In the genomic region with DNA sequence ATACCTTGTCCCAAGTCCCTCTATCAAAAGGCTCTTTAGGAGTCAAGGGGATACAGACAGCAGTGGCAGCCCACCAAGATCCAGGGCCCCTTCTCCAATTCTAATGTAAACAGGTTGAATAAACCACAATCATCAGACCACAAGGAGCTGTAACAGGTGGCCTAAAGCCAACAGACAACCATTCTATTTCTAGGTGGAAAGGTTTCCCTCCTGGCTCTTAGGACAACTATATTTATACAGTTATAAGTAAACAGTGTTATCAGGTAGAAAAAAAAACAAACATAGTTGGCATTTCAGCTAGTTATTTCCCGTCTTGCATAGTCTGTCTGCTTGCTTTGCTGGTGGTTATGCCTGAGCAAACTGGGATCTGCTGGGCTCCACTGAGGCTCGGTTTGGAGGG, we compare ENCODE assay signal across 26 mouse cellular contexts. TPM values are rescaled to one million over a fixed set of nuclear protein-coding genes. Genes with fewer than 3 reads are reported as not detected.
DNase-seq lines count a peak whose midpoint lies in the region; ATAC-seq and TF ChIP-seq lines count a peak whose summit lies in the region.
"Had no signal": no experiment of that assay in that cellular context is flagged by ENCODE, and none has a peak within 500 bp of the region (broad histone marks: within the 10 kb centered on the region; RNA-seq: fewer than 3 reads in every experiment).

No protein-coding gene starts in this region.

- no peak for TF ChIP-seq CTCF in stomach, postnatal 0 days (IDR thresholded peaks at IDR 0.05; ENCODE audit: low read depth)
- TF ChIP-seq CTCF in gastrocnemius, adult 2 months (IDR thresholded peaks at IDR 0.05) = no peak

- no peak for ATAC-seq in lung, embryonic 15.5 days (ENCODE audit: borderline replicate concordance, extremely low read depth, low FRiP score, low TSS enrichment)
- peak; percentile 23; the same call in 1 of the 2 replicates for ATAC-seq in stomach, postnatal 0 days (ENCODE audit: low FRiP score, low TSS enrichment)
- ATAC-seq: activated CD4-positive, CD25-positive, alpha-beta regulatory T cell, adult 4 months; CD4-positive, CD25-positive, alpha-beta regulatory T cell, adult 4 months; forebrain, embryonic 13.5 days; forebrain, embryonic 16.5 days had no signal

- no peak overlapping the region for H3K4me3 ChIP-seq in lung, embryonic 15.5 days
- no peak overlapping the region for H3K4me3 ChIP-seq in stomach, postnatal 0 days (ENCODE audit: low read depth, low read length)
- no peak overlapping the region for H3K4me3 ChIP-seq in gastrocnemius, adult 2 months
- H3K4me3 ChIP-seq: forebrain, embryonic 10.5 days; forebrain, embryonic 13.5 days; heart, embryonic 12.5 days; heart, embryonic 15.5 days; hindbrain, embryonic 10.5 days; hindbrain, embryonic 13.5 days had no signal

- no peak overlapping the region for H3K9ac ChIP-seq in lung, embryonic 15.5 days
- no peak overlapping the region for H3K9ac ChIP-seq in stomach, postnatal 0 days (ENCODE audit: low read length)
- H3K9ac ChIP-seq: forebrain, embryonic 13.5 days; heart, embryonic 12.5 days; heart, embryonic 15.5 days; hindbrain, embryonic 13.5 days had no signal

- no peak overlapping the region for H3K4me2 ChIP-seq in lung, embryonic 15.5 days
- no peak overlapping the region for H3K4me2 ChIP-seq in stomach, postnatal 0 days (replicated peaks; ENCODE audit: low read depth)
- H3K4me2 ChIP-seq: forebrain, embryonic 13.5 days; heart, embryonic 12.5 days; heart, embryonic 15.5 days; hindbrain, embryonic 13.5 days had no signal

- intact Hi-C loops in gastrocnemius, adult 2 months (cut with DNase I) = no loop called here

- H3K4me1 ChIP-seq in lung, embryonic 15.5 days = peaks cover 25% of the 10 kb centered on the region
- H3K4me1 ChIP-seq in stomach, postnatal 0 days (replicated peaks; ENCODE audit: control insufficient read depth, insufficient read depth) = peaks cover 8% of the 10 kb centered on the region

- WGBS in lung, embryonic 15.5 days = 31% methylated on average over 2 of the region's 2 CpGs
- 41% methylated on average over 2 of the region's 2 CpGs for WGBS in stomach, postnatal 0 days

- no peak for TF ChIP-seq EP300 in stomach, postnatal 0 days (optimal IDR thresholded peaks at IDR 0.05)

- no peaks in the 10 kb centered on the region for H3K9me3 ChIP-seq in lung, embryonic 15.5 days
- no peaks in the 10 kb centered on the region for H3K9me3 ChIP-seq in stomach, postnatal 0 days (ENCODE audit: control insufficient read depth, low read length)
- H3K9me3 ChIP-seq: forebrain, embryonic 10.5 days; forebrain, embryonic 13.5 days; heart, embryonic 12.5 days; heart, embryonic 15.5 days; hindbrain, embryonic 10.5 days; hindbrain, embryonic 13.5 days had no signal

- H3K27me3 ChIP-seq in lung, embryonic 15.5 days = peaks cover 7% of the 10 kb centered on the region; the same call in 1 of the 2 replicates
- no peaks in the 10 kb centered on the region for H3K27me3 ChIP-seq in stomach, postnatal 0 days (ENCODE audit: control insufficient read depth, insufficient read depth, low read length)

- peaks cover 25% of the 10 kb centered on the region for H3K36me3 ChIP-seq in lung, embryonic 15.5 days
- peaks cover 12% of the 10 kb centered on the region for H3K36me3 ChIP-seq in stomach, postnatal 0 days (ENCODE audit: control insufficient read depth, insufficient read depth, low read length)

- H3K27ac ChIP-seq in lung, embryonic 15.5 days = peak overlapping the region; percentile 65
- H3K27ac ChIP-seq in stomach, postnatal 0 days (replicated peaks) = no peak overlapping the region
- H3K27ac ChIP-seq in gastrocnemius, adult 2 months = no peak overlapping the region
- H3K27ac ChIP-seq: forebrain, embryonic 10.5 days; forebrain, embryonic 13.5 days; heart, embryonic 15.5 days; hindbrain, embryonic 10.5 days; hindbrain, embryonic 13.5 days had no signal

- DNase-seq in lung, adult 18-20 months = peak; percentile 15 to 50
- no peak for DNase-seq in lung, postnatal 14 days
- DNase-seq in lung, postnatal 25 days (ENCODE audit: low spot score) = peak; percentile 51
- DNase-seq in stomach, postnatal 0 days (ENCODE audit: low spot score) = no peak
- no peak for DNase-seq in gastrocnemius, postnatal 4 days (ENCODE audit: low spot score in 2 of 2)
- no peak for DNase-seq in gastrocnemius, adult 2 months
- DNase-seq in kidney, adult 9 months = no peak
- DNase-seq: adrenal gland, postnatal 10 days; adrenal gland, postnatal 36 days; cerebellum, adult 18-20 months; cerebellum, adult 9-10 months; cerebellum, postnatal 14 days; gastrocnemius, postnatal 14 days; heart, adult 18-20 months; heart, postnatal 10 days; heart, postnatal 36 days had no signal

RNA-seq across cellular contexts. Expression of a gene that starts 57.2 kb away (rescaled TPM):
- 400 and 403 TPM in 2 replicates for polyA plus RNA-seq in lung, embryonic 15.5 days (2015; fragmentation: Nextera tagmentation; extraction: Ambion mirVana)
- 289 and 308 TPM in 2 replicates for polyA plus RNA-seq in stomach, postnatal 0 days (2015; fragmentation: Nextera tagmentation; extraction: Ambion mirVana)
- total RNA-seq in gastrocnemius, postnatal 4 days (2021) = 10 to 100 TPM; 80.1 to 80.8 TPM
- total RNA-seq in gastrocnemius, adult 2 months (2021) = 10 to 100 TPM; 76.7 to 79.4 TPM

RNA-seq across cellular contexts. Expression of a gene that starts 59.8 kb away (rescaled TPM):
- 5.6 and 5.9 TPM in 2 replicates for polyA plus RNA-seq in lung, embryonic 15.5 days (2015; fragmentation: Nextera tagmentation; extraction: Ambion mirVana)
- 1.8 and 2.0 TPM in 2 replicates for polyA plus RNA-seq in stomach, postnatal 0 days (2015; fragmentation: Nextera tagmentation; extraction: Ambion mirVana)
- total RNA-seq in gastrocnemius, postnatal 4 days (2021) = 10 to 100 TPM; 12.4 to 14.5 TPM
- 1 to 10 TPM; 8.1 to 10.0 TPM for total RNA-seq in gastrocnemius, adult 2 months (2021)

Comparison
In these comparisons a context has a peak if more than half of its experiments do, and no peak if none do; other contexts are left out.
1. DNase-seq: peak in lung, adult 18-20 months (2 of 2) and lung, postnatal 25 days (single experiment); none in lung, postnatal 14 days (single experiment), stomach, postnatal 0 days (single experiment), gastrocnemius, postnatal 4 days (0 of 2), gastrocnemius, adult 2 months (single experiment) and kidney, adult 9 months (single experiment).